Mouse (Mus musculus): ENCODE data around the gene Slc38a1.

The Slc38a1 gene

DNA sequence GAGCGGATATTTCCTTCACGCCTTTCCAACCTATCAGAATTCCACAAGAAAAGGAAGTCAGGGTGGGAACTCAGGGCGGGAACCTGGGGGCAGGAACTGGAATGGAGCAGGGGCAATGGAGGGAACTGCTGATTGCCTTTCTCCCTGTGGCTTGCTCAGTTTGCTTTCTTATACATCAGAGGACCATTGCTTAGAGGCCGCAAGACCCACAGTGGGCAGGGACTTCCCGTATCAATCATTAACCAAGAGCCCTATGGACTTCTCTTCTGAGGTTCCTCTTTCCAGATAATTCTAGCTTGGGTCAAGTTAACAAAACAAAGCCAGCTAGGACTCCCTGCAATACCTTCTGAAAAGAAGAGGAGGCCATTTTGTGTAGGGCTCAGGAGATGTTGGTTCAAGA is 80.2 kb downstream of the Slc38a1 start:
- DNase-seq (ENCODE audit: low spot score in 2 of 2), result no peak

DNA sequence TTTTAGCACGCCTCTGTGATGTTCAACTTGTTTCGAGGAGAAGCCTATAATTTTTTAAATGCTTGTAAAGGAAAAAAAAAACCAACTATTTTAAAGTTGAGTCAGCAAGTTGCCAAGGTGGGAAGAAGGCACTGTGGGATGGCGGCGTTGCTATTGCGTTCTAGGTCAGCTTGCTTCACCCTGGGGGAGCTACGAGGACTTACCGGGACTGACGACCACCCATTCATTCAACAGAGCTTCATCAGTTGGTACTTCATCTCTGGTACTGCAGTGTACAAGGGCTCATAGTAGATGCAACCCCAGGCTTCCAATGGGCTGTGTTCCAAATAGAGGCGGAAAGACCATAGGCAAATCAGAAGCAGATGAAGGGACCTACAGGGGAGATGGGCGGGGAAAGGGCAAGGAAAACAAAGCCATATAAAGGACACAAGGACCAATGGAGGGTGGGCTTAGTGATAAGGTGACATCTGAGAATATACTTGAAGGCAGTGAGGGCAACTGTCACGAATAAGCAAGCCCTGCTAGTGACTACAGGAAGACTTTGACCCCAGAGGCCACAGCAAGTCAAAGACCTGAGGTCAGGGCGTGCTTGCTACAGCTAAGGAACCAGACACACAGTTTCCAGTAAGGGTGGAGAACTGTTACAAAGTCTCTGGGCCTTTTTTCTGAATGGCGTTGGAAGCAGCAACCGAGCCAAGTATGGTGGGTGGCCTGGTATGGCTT is 82.0 kb downstream of the Slc38a1 start:
- DNase-seq (ENCODE audit: low spot score in 2 of 2), result no peak

DNA sequence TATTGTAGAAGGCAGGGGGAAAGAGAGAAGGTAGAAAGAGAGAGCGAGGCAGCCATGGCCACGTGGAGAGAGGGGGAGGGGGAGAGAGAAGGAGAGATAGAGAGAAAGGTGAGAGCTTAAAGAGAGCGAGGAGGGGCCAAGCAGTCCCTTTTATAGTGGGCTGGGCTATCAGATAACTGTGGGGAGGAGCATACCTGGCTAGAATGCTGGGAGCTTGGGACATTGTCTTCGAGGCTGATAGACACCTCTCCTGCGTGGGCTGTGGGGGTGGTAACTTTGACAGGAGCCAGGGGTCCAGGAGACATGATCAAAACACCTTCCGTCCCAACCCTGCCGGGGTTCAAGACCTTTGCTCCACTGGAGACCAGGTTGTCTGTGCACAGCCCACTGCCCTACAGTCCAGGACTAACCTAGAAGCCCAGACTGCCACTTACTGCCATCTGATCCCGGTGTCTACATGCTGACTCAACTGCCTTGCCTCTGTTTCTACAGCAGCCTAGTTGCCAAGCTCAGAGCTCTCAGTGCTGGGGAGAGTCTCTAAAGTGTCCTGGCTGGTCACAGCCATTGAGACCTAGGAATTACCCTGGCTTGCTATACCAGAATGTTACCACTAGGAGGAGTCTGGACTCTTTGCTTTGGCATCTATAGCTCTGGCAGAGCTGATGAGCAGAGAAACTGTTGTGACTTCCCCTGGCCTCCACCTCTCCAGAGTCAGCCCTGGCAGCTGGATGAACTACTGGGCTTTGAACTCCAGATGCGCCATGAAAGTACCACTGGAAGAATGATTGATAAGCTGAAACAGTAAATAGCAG is 90.9 kb downstream of the Slc38a1 start:
- peak in 1 of 2 experiments; percentile 40 for DNase-seq (ENCODE audit: low spot score in 2 of 2)

DNA sequence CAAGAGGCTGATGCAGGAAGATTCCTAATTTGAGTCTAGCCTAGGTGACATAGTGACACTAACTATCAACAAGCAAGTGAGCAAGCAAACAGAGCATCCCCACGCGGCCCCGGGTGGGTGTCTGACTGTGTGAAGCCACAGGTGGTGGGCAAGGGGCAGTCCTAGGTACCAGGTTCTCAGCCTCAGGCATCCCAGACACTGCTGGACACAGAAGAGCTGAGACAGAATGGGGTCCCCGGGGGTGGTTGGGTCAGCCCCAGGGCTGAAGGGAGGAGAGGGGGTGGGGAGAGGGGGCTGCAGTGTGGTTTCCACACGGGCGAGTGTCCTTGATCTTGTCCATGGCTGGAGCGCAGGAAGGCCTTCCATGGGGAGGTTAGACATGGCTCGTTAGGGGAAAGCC is 91.6 kb downstream of the Slc38a1 start:
- no peak for DNase-seq (ENCODE audit: low spot score in 2 of 2)

DNA sequence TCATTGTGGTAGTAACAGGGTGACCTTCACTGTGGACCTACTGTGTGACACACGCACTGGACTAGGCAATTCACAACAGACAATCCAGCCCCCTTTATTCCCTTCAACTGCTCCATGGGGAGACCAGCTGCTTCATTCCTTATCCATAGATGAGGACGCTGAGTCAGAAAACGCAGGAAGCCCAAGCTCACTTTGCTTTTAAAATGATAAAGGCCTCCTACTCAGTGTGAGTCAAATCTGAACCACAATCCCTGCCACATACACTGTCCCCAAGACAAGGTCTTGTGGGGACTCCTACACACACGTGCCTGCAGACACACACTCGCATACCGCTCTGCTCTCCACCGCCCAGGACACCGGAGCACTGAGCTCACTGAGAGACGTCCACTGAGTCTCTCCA is 94.3 kb downstream of the Slc38a1 start:
- DNase-seq (ENCODE audit: low spot score in 2 of 2), result no peak

DNA sequence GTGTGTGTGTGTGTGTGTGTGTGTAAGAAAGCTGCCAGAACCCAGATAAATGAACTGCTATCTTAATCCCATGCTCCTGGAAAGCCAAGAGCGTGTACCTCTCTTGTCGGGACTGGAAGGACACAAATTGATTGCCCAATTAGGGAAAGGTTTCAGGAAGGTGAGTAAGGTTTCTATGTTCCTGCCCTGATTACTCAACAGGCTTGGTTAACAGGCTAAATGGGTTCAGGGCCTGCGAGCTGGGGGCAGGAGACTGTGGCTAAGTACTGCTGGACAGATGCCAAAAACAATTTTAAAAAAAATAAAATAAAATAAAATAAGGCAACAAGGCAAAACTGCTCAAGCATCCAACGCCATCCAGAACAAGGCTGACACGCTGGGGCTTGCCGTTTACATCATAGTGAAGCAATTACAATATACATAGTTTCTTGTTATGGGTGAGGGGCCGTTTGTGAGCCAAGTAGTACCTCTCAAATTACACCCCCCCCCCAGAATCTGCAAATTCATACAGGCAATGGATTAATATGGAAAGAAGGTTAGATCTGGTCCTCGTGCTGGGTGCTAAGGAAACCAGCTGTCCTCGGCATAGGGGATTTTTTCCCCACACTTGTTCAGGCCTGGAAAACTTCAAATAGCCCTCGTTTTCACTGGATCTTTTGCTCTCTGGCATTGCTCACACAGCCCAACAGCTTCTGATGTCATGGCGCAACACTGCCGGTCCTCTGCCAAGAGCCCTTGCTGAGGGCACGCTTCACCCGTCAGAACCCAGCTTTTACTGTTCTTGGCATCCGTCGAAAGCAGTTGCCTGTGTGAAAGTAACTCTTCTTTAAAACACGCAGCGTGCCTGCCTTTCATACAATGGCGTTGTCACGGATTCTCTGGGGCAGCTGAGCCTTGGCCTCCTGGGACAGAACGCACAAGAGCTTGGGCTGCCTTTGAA is 95.2 kb downstream of the Slc38a1 start:
- DNase-seq (ENCODE audit: low spot score in 2 of 2), result peak; percentile 21 to 43

DNA sequence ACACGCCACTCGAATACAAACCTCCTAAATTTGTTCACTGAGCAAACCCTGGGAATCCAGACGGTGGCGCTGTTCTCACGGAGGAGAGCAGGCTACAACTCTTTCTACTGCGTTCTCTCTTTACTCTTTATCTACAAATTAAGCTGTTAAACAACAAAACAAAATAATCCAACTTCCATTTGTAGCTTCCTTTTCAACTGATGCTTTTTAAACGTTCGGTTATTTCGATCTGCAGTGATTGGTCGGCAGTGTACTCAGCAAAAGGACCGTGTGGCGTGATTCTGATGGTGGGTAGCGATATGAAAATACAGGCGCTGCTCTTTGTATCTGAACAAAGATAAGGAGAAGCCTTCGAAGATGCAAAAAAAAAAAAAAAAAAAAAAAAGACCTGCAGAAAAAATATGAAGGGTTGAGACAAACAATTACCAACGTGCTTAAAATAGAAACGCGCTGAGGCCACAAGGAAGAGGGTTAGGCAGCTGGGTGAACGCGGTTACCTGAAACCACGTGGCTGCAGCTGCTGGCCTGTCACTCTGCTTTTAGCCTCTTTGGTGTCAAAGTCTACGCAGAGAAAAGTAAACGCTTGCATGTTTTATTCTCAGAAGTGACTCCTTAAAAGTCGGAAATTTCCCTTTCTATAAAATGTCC is 99.4 kb downstream of the Slc38a1 start:
- DNase-seq (ENCODE audit: low spot score in 2 of 2), result peak in 1 of 2 experiments; percentile 45

DNA sequence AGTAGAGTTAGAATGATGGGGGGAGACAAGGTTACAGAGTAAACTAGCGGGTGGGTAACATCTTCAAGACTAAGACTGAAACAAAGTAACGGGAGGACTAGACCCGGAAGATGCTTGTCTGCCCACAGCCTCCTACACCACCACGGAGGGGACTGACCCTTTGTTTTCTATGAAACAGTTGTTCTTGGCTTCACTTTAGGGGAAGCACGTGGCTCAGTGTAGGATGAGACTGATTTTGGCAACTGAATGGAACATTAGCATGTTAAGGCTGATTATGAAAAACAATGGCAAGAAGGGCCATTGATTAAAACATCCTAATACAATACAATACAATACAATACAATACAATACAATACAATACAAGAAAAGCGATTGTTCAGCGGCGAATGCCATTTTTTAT is 100.6 kb downstream of the Slc38a1 start:
- no peak for DNase-seq (ENCODE audit: low spot score in 2 of 2)

DNA sequence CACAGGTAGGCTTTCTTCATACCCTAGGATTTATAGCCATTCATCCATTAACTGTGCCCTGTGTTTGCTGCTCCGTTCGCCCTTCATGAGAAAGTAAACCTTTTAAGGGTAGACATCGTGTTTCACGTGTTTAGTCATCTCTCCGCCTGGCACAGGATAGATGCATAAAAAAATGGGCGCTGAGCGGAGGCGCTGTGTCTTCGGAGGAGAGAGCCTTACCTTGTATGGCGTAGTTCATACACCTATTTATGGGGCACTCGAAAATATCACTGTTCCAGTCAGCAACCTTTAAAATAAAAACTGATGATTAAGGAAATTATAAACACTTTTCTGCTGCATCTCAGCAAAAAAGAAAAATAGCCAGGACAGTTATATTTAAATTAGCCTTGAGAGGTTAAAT is 105.4 kb downstream of the Slc38a1 start:
- no peak for DNase-seq (ENCODE audit: low spot score in 2 of 2)

DNA sequence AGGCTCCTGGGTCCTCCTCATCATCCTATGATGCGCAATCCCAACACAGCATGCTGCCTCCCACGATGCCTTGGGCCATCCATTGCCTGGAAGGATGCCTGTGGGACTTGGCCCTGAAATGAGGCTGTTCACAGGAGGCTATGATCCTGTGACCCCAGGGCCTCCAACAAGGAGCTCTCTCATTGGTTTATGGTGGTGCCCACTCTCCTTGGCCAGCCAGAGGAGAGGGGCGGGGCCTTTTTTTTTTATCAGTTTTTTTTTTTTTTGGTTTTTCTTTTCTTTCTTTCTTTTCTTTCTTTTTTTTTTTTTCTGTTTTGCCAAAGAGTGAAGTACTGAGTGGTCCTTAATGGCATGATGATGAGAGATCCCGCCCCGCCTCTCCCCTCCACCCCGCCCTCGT is 106.3 kb downstream of the Slc38a1 start:
- DNase-seq (ENCODE audit: low spot score in 2 of 2), result no peak

DNA sequence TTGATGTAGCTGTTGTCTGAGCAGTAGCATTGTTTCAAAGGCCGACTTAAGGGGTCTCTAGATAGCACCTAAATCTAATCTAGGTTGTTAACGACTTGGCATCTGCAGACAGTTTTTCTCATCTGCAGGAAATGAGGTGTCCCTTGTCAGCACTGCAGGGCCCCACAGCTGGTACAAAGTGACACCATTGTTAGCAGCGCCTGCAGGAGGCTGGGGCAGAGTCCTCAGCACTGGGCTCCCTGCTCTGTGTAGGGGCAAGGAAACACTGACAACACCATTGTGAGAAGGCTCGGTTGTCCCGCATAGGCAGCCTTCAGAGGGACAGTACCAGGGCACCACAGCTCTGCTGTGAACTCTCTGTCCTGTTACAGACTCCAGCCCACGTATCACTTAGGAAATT is 115.0 kb downstream of the Slc38a1 start:
- DNase-seq (ENCODE audit: low spot score in 2 of 2), result no peak

DNA sequence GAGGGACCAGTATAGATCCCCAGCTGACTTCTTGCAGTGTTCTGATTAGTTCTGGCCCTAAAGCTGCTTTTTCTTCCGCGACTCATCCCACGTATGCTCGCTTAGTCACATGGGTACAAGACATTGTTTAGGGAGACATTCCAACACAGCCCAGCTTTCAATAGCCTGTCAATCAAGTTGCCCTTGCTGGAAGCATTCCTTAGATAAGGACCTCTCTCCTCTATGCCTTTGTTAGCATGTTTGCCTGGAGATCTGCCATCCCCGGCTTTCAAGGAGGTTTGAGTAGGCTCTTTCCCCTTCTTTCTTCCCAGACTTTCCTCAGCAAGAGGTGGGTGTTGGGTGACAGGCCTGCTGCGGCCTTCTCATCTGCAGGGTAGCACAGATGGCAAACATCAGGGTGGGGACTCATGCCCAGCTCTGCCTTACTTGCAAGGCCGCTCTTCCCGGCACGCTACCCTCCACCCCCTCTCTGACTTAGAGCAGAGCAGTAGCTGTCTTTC is 118.4 kb downstream of the Slc38a1 start:
- DNase-seq (ENCODE audit: low spot score in 2 of 2), result no peak

Data from frontal cortex, postnatal 14 days (tissue).